Mouse (Mus musculus): ENCODE data around the gene Zfp786. TPM values are rescaled to one million over a fixed set of nuclear protein-coding genes. Genes with fewer than 3 reads are reported as not detected.
A peak's percentile ranks its signal among the peaks of the same experiment; 100 is the strongest.

Zfp786 gene
- polyA plus RNA-seq, 1 experiment from 2014 or later: 4.1 TPM

DNA sequence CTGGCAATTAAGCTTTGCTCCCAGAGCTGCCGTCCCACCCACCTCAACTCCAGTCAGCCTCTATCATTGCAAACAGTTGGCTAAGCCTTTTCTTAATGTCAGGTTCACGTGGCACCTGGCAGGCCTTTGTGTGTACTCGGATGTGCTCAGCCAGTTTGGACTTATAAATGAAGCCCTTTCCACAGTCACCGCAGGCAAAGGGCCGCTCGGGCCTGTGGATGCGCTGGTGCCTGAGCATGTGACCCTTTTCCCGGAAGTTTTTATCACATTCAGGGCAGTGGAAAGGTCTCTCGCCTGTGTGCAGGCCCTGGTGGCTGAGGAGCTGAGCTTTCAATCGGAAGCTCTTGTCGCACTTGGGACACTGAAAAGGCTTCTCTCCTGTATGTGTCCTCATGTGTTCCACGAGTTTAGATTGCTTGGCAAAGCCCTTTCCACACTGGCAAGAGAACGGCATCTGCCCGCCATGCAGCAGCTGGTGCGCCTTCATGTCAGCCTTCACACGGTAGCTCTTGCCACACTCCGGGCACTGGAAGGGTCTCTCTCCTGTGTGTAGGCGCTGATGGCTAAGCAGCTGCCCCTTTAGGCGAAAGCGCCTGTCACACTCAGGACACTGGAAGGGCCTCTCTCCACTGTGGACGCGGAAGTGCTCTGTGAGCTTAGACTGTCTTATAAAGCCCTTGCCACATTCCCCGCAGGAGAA is 10.9 kb downstream of the Zfp786 start:
- no peaks in the 10 kb centered on the region for H3K9me3 ChIP-seq (replicated peaks)
- peaks cover 43% of the 10 kb centered on the region for H3K36me3 ChIP-seq
- no peaks in the 10 kb centered on the region for H3K4me1 ChIP-seq
- no peak overlapping the region for H3K4me2 ChIP-seq
- no peak overlapping the region for H3K4me3 ChIP-seq (replicated peaks)
- H3K9ac ChIP-seq: no peak overlapping the region
- H3K27ac ChIP-seq: no peak overlapping the region
- WGBS: 93% methylated on average over 23 of the region's 23 CpGs
- ATAC-seq (replicated peaks; ENCODE audit: low FRiP score): no peak
- H3K27me3 ChIP-seq: no peaks in the 10 kb centered on the region

DNA sequence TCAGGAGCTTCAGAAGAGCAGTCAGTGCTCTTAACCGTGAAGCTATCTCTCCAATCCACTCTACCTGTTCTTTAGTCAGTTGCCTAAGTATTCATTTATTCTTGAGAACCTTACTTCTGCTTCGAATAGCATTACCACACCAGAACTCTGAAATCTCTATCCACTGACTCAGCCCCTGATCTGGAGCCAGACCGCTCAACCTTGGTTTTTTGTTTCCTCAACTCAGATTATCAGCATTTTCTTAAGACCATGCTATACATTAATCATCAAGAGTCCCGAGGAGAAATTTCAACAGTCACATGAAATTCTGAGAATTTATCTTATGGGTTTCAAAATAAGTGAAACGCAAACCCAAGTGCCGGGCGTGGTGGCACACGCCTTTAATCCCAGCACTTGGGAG is 11.9 kb downstream of the Zfp786 start:
- H3K4me2 ChIP-seq: no peak overlapping the region
- H3K4me3 ChIP-seq (replicated peaks): no peak overlapping the region
- no peak overlapping the region for H3K27ac ChIP-seq
- WGBS: 90% methylated on average over 8 of the region's 8 CpGs
- no peak for ATAC-seq (replicated peaks; ENCODE audit: low FRiP score)
- no peak overlapping the region for H3K9ac ChIP-seq
- no peaks in the 10 kb centered on the region for H3K9me3 ChIP-seq (replicated peaks)
- no peaks in the 10 kb centered on the region for H3K27me3 ChIP-seq
- peaks cover 7% of the 10 kb centered on the region for H3K4me1 ChIP-seq
- peaks cover 35% of the 10 kb centered on the region for H3K36me3 ChIP-seq

DNA sequence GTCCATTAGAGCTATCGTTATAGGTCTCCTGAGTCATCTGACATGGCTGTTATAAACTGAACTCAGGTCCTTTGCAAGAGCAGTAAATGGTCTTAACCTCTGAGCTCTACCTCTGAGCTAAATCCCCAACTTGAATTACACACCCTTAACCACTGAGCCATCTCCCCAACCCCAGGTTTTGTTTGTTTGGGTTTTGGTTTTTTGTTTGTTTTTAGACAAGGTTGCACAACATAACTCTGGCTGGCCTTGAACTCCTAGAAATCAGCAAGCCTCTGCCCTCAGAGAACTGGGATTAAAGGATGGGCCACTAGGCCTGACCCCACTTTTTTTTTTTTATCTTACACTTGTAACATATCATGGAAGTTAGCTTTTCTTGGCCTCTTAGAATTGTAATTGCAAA is 14.5 kb downstream of the Zfp786 start:
- H3K4me3 ChIP-seq (replicated peaks): no peak overlapping the region
- no peak overlapping the region for H3K4me2 ChIP-seq
- no peak for ATAC-seq (replicated peaks; ENCODE audit: low FRiP score)
- H3K27ac ChIP-seq: no peak overlapping the region
- peaks cover 20% of the 10 kb centered on the region for H3K36me3 ChIP-seq
- no peaks in the 10 kb centered on the region for H3K9me3 ChIP-seq (replicated peaks)
- H3K9ac ChIP-seq: no peak overlapping the region
- 87% methylated on average over 1 of the region's 1 CpGs for WGBS
- no peaks in the 10 kb centered on the region for H3K27me3 ChIP-seq
- H3K4me1 ChIP-seq: peaks cover 15% of the 10 kb centered on the region

DNA sequence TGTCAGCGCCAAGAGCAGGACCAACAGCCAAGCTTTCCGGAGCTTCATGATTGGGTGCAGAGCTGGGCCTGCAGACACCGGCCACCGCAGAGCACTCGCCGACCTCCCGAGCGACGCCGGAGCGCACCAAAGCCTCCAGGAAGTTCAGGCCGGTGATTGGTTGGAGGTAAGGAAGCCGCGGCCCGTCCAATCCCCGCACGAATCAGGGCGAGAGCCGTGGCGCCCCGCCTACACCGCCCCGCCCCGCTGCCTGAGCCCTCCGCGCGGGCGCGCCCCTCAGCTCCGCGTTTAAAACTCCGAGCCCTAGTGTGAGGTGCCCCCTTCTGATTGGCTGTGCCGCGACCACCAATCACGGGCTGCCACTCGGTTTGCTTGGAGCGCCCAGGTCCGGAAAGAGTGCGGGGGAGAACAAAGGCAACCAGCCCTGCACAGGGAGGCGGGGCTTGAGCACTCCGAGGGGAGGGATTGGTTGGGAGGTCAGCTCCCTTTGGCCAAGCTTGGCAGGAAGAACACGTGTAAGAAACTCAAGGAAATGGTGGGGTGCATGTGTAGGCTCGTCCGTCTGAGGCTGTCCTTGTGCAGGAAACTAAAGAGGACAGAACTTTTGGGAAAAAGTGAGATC is 17.3 kb downstream of the Zfp786 start, which contains the start of gene Pdia4:
Gene Pdia4 (minus strand): TSS at position 174 of the 622 bp plus-strand sequence.
- H3K27me3 ChIP-seq: no peaks in the 10 kb centered on the region
- peaks cover 32% of the 10 kb centered on the region for H3K4me1 ChIP-seq
- H3K9ac ChIP-seq: peak within 1 kb of the TSS; percentile 88
- WGBS: under 1% methylated on average over 44 of the region's 44 CpGs
- H3K4me2 ChIP-seq: peak within 1 kb of the TSS; percentile 76
- no peaks in the 10 kb centered on the region for H3K9me3 ChIP-seq (replicated peaks)
- peak; percentile 99 for ATAC-seq (replicated peaks; ENCODE audit: low FRiP score)
- H3K4me3 ChIP-seq (replicated peaks): peak within 1 kb of the TSS; percentile 86
- H3K27ac ChIP-seq: peak within 1 kb of the TSS; percentile 99
- peaks cover 8% of the 10 kb centered on the region; the same call in 1 of the 2 replicates for H3K36me3 ChIP-seq

DNA sequence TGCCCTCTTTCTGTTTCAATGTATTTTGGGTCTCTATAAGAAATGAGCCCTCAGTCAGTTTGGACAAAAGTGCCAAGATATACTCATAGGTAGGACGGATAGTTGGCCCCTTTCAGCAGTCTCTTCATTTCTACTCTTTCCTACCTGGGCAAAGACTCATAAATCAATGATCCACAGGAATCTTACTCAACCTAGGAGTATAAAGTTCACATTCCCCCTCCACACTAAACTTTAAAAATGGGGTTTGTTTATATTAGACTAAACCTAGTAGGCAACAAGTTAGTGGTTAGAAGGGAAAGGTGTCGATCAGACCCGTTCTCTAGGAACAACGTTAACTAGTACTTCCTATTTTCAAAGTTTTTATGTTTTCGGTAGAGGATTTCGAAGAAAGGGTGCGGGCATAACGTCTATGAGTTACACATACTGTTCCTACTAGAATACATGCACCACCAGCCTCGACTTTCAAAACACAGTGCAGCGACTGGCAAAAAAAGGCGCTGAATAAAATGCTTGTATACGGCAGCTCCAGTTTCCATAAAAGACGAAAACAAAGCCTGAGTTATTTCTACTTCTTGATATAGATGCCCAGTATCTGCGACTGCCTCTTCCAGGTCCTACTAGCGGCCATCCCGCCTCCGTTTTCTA is 18.3 kb downstream of the Zfp786 start:
- WGBS: under 1% methylated on average over 17 of the region's 17 CpGs
- Histone ChIP-seq H3K4me3 (replicated peaks) (peak overlapping the region; percentile 86), H3K27ac (peak overlapping the region; percentile 99), H3K36me3 (peaks cover 17% of the 10 kb centered on the region; the same call in 1 of the 2 replicates), H3K4me1 (peaks cover 32% of the 10 kb centered on the region), H3K4me2 (peak overlapping the region; percentile 76), H3K9me3 (replicated peaks) (no peaks in the 10 kb centered on the region), H3K9ac (peak overlapping the region; percentile 88), H3K27me3 (no peaks in the 10 kb centered on the region)
- no peak for ATAC-seq (replicated peaks; ENCODE audit: low FRiP score)

DNA sequence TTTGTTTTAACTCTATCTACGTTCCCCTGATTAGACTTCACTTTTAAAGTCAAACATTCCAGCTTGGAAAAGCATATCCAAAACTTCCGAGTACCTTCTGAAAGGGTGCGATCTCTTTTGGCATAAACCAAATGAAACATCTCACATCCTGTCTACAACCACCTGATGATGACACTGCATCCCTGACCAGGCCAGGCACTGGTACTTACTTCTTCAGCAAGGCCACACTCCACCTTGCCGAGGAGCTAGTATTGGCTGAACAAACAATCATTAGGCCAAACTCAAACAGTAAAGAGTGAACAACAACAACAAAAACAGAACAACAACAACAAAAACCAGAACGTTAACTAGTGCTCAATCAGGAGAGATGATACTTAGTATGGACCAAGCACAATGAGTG is 19.3 kb downstream of the Zfp786 start:
- peak overlapping the region; percentile 76 for H3K4me2 ChIP-seq
- H3K27ac ChIP-seq: peak overlapping the region; percentile 99; the same call in 1 of the 2 replicates
- H3K27me3 ChIP-seq: no peaks in the 10 kb centered on the region
- WGBS: 46% methylated on average over 5 of the region's 5 CpGs
- peak overlapping the region; percentile 86 for H3K4me3 ChIP-seq (replicated peaks)
- H3K9me3 ChIP-seq (replicated peaks): no peaks in the 10 kb centered on the region
- H3K4me1 ChIP-seq: peaks cover 32% of the 10 kb centered on the region
- ATAC-seq (replicated peaks; ENCODE audit: low FRiP score): no peak
- H3K9ac ChIP-seq: peak overlapping the region; percentile 88
- peaks cover 26% of the 10 kb centered on the region for H3K36me3 ChIP-seq

DNA sequence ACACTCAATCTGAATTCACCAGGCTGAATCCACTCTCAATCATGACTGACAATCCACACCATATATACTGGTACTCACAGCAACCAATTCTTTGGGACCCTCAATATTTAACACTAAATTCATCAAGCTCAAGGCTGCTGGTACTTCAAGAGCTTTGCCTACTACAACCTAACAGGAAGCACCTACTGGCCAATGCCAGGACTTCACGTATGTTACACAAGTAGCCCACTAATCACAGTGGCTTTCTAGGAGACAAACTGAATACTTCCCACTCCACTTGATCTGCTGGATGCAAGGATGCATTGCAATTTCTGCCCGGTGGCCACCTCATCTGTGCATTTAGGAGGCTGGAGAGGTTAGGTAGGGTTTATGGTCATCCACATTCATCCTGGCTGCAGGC is 20.5 kb downstream of the Zfp786 start:
- ATAC-seq (replicated peaks; ENCODE audit: low FRiP score): no peak
- WGBS: 58% methylated on average over 2 of the region's 2 CpGs
- Histone ChIP-seq H3K36me3 (peaks cover 38% of the 10 kb centered on the region), H3K9ac (no peak overlapping the region), H3K4me1 (peaks cover 32% of the 10 kb centered on the region), H3K27me3 (no peaks in the 10 kb centered on the region), H3K4me2 (peak overlapping the region; percentile 76), H3K27ac (no peak overlapping the region), H3K4me3 (replicated peaks) (peak overlapping the region; percentile 3; the same call in 1 of the 2 replicates), H3K9me3 (replicated peaks) (no peaks in the 10 kb centered on the region)

DNA sequence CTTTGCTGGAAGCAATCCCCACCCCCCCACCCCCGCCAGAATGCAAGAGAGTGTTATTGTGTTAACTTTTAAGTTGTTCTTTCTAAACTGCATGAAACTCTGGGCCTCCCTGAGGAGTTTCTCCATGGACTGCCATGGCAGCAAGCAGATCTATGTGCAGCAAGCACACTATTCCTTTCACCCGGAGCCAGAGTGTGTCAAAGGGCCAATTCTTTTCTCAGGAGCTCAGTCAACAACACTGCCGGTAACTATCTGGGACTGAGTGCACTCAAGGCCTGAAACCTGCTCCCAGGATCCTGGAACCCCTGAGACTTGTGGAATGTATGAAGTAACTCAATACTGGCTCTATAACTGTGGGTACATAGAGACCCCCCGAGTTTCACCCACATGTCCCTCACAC is 21.6 kb downstream of the Zfp786 start:
- no peak overlapping the region for H3K4me3 ChIP-seq (replicated peaks)
- H3K9me3 ChIP-seq (replicated peaks): no peaks in the 10 kb centered on the region
- no peak for ATAC-seq (replicated peaks; ENCODE audit: low FRiP score)
- H3K9ac ChIP-seq: no peak overlapping the region
- peaks cover 28% of the 10 kb centered on the region for H3K4me1 ChIP-seq
- H3K27ac ChIP-seq: no peak overlapping the region
- peaks cover 49% of the 10 kb centered on the region for H3K36me3 ChIP-seq
- H3K4me2 ChIP-seq: no peak overlapping the region
- no peaks in the 10 kb centered on the region for H3K27me3 ChIP-seq
- 78% methylated on average over 4 of the region's 4 CpGs for WGBS

DNA sequence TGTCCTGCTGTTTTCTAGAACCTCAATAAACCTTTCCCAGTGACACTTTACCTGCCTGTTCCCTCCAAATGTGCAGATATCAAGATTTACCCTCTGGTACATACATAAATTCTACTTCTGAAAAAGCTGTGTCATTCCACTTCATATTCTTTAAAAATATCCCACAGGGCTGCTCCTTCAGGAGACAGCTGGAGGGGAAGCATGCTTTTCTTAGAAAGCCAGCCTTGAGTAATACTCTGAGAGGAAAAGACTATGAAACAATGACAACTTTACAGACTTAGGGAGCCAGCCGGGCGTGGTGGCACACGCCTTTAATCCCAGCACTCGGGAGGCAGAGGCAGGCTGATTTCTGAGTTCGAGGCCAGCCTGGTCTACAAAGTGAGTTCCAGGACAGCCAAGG is 22.1 kb downstream of the Zfp786 start:
- no peak overlapping the region for H3K4me2 ChIP-seq
- no peak overlapping the region for H3K4me3 ChIP-seq (replicated peaks)
- no peak for ATAC-seq (replicated peaks; ENCODE audit: low FRiP score)
- no peak overlapping the region for H3K9ac ChIP-seq
- H3K4me1 ChIP-seq: peaks cover 25% of the 10 kb centered on the region
- no peaks in the 10 kb centered on the region for H3K27me3 ChIP-seq
- no peak overlapping the region for H3K27ac ChIP-seq
- H3K9me3 ChIP-seq (replicated peaks): no peaks in the 10 kb centered on the region
- WGBS: 95% methylated on average over 5 of the region's 5 CpGs
- peaks cover 54% of the 10 kb centered on the region for H3K36me3 ChIP-seq

DNA sequence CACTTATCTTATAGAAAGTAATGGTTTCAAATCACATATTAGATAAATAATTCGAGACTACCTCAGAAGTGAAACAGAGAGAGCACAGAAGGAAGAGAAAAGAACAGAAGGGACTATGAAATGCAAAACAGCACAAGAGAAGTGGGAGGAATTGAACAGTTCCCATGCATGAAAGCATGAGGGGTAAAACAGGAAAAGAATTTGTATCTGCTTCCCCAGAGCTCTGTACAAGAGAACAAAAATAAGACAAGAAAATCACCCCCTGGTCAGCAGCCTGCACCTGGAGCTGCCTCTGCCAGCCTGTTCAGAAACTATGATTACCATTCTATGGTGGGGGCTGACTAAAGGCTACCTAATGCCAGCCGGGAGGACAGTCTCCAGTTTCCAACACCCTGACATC is 23.2 kb downstream of the Zfp786 start:
- ATAC-seq (replicated peaks; ENCODE audit: low FRiP score): no peak
- H3K9ac ChIP-seq: no peak overlapping the region
- peaks cover 25% of the 10 kb centered on the region for H3K4me1 ChIP-seq
- no peak overlapping the region for H3K4me2 ChIP-seq
- 82% methylated on average over 2 of the region's 2 CpGs for WGBS
- no peak overlapping the region for H3K4me3 ChIP-seq (replicated peaks)
- H3K9me3 ChIP-seq (replicated peaks): no peaks in the 10 kb centered on the region
- no peak overlapping the region for H3K27ac ChIP-seq
- peaks cover 65% of the 10 kb centered on the region for H3K36me3 ChIP-seq
- H3K27me3 ChIP-seq: no peaks in the 10 kb centered on the region

DNA sequence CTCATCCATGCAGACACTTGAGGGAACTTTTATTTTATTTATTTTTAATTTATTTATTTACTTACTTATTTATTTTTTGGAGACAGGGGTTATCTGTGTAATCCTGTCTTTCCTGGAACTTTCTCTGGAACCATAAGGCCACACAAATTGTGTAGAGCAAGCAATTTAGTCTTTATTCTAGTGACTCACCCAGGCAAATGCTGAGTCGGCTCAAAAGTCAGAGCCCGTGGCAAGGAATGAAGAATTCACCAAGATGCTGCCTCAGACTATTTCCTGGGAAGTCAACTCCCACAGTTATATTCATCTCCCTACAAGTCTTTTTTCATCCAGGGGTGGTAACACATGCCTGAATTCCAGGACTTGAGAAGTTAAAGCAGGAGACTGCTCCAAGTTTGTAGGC is 25.1 kb downstream of the Zfp786 start:
- WGBS: 66% methylated on average over 2 of the region's 2 CpGs
- Histone ChIP-seq H3K4me2 (no peak overlapping the region), H3K27ac (no peak overlapping the region), H3K9me3 (replicated peaks) (no peaks in the 10 kb centered on the region), H3K4me1 (peaks cover 12% of the 10 kb centered on the region), H3K36me3 (peaks cover 83% of the 10 kb centered on the region), H3K4me3 (replicated peaks) (no peak overlapping the region), H3K27me3 (no peaks in the 10 kb centered on the region), H3K9ac (no peak overlapping the region)
- ATAC-seq (replicated peaks; ENCODE audit: low FRiP score): no peak

DNA sequence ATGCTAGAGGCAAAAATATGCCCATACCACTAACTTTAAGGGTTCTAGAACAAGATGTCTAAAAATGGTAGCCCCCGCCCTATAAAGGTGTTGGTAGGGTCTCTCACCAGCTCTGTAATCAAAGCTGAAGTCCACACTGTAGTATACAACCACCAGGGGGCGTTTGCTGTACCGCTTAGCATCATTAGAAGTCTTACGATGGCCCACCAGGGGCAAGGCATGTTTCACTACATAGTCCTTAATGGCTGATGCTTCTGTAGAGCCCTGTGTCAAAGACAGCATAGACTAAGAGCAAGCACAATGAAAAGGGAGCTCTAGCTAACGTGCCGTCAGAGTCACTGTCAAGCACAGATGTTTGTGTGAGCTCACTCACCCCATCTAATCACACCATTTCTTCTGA is 31.6 kb downstream of the Zfp786 start:
- Histone ChIP-seq H3K4me3 (replicated peaks) (no peak overlapping the region), H3K9ac (no peak overlapping the region), H3K27ac (no peak overlapping the region), H3K4me2 (no peak overlapping the region), H3K27me3 (no peaks in the 10 kb centered on the region), H3K36me3 (peaks cover 96% of the 10 kb centered on the region), H3K9me3 (replicated peaks) (no peaks in the 10 kb centered on the region), H3K4me1 (no peaks in the 10 kb centered on the region)
- peak; percentile 63; the same call in 1 of the 2 replicates for ATAC-seq (replicated peaks; ENCODE audit: low FRiP score)
- 56% methylated on average over 6 of the region's 6 CpGs for WGBS
